Comparison of ENCODE assay signal across 12 mouse cellular contexts in genomic region chr19:7178841-7179452, GRCm38 (mm10). TPM values are rescaled to one million over a fixed set of nuclear protein-coding genes. Genes with fewer than 3 reads are reported as not detected.
A peak's percentile ranks its signal among the peaks of the same experiment; 100 is the strongest.
DNase-seq lines count a peak whose midpoint lies in the region; ATAC-seq and TF ChIP-seq lines count a peak whose summit lies in the region.
"Had no signal": no experiment of that assay in that cellular context is flagged by ENCODE, and none has a peak within 500 bp of the region (broad histone marks: within the 10 kb centered on the region; RNA-seq: fewer than 3 reads in every experiment).

No protein-coding gene starts in this region.

- H3K4me3 ChIP-seq in kidney, embryonic 14.5 days (ENCODE audit: low read length) = no peak overlapping the region
- no peak overlapping the region for H3K4me3 ChIP-seq in left cerebral cortex, adult 2 months
- H3K4me3 ChIP-seq: heart, embryonic 10.5 days had no signal

- no peaks in the 10 kb centered on the region for H3K36me3 ChIP-seq in kidney, embryonic 14.5 days (ENCODE audit: control insufficient read depth, insufficient read depth, low read length)
- H3K36me3 ChIP-seq: heart, embryonic 10.5 days had no signal

- H3K4me1 ChIP-seq in kidney, embryonic 14.5 days (ENCODE audit: control insufficient read depth, insufficient read depth, low read length) = peaks cover 27% of the 10 kb centered on the region

- no peak for TF ChIP-seq CTCF in left cerebral cortex, adult 2 months (IDR thresholded peaks at IDR 0.05)

- H3K9ac ChIP-seq in kidney, embryonic 14.5 days (ENCODE audit: low read depth, low read length) = no peak overlapping the region

- WGBS in kidney, embryonic 14.5 days = 32% methylated on average over 3 of the region's 3 CpGs

- no peak overlapping the region for H3K4me2 ChIP-seq in kidney, embryonic 14.5 days (replicated peaks; ENCODE audit: low read depth, low read length)

- peak; percentile 70 for DNase-seq in cerebellum, adult 11 months
- DNase-seq in cerebellum, postnatal 4 days (ENCODE audit: low spot score in 2 of 2) = no peak
- DNase-seq in urinary bladder, postnatal 14 days (ENCODE audit: low spot score) = peak; percentile 49
- DNase-seq in urinary bladder, postnatal 10 days (ENCODE audit: low spot score) = no peak
- DNase-seq in spleen, postnatal 10 days (ENCODE audit: low spot score in 2 of 2) = no peak
- no peak for DNase-seq in T-cell, adult 2 months (ENCODE audit: low spot score)
- no peak for DNase-seq in left cerebral cortex, adult 2 months (ENCODE audit: extremely low spot score in 1 of 2, low spot score in 2 of 2)
- DNase-seq: B cell, adult 2 months; midbrain, embryonic 14.5 days had no signal

- H3K27me3 ChIP-seq in kidney, embryonic 14.5 days (ENCODE audit: control insufficient read depth, insufficient read depth, low read length) = peaks cover 22% of the 10 kb centered on the region

- H3K9me3 ChIP-seq in kidney, embryonic 14.5 days (ENCODE audit: control insufficient read depth, low read length) = no peaks in the 10 kb centered on the region
- H3K9me3 ChIP-seq: heart, embryonic 10.5 days had no signal

- no peak for ATAC-seq in kidney, embryonic 14.5 days (ENCODE audit: low FRiP score, low TSS enrichment)
- ATAC-seq: hindbrain, postnatal 0 days had no signal

- intact Hi-C loops in left cerebral cortex, adult 2 months (cut with DNase I) = no loop called here

- 0 out of 2 replicates have a peak overlapping the region, but pooled peaks have one; percentile 17 for H3K27ac ChIP-seq in kidney, embryonic 14.5 days (ENCODE audit: low read depth, low read length)
- no peak overlapping the region for H3K27ac ChIP-seq in left cerebral cortex, adult 2 months
- H3K27ac ChIP-seq: hindbrain, postnatal 0 days had no signal

RNA-seq across cellular contexts. Expression of gene Otub1, which starts 27.2 kb away (rescaled TPM):
- polyA plus RNA-seq in kidney, embryonic 14.5 days (2014; fragmentation: Nextera tagmentation; extraction: Ambion mirVana) = 237 and 255 TPM in 2 replicates
- 100 to 1,000 TPM; 257 to 267 TPM for total RNA-seq in left cerebral cortex, adult 2 months (2021)

RNA-seq across cellular contexts. Expression of gene Cox8a, which starts 38.5 kb away (rescaled TPM):
- 1,171 and 1,487 TPM in 2 replicates for polyA plus RNA-seq in kidney, embryonic 14.5 days (2014; fragmentation: Nextera tagmentation; extraction: Ambion mirVana)
- 100 to 1,000 TPM; 934 to 941 TPM for total RNA-seq in left cerebral cortex, adult 2 months (2021)

Comparison
In these comparisons a context has a peak if more than half of its experiments do, and no peak if none do; other contexts are left out.
1. DNase-seq: peak in cerebellum, adult 11 months (single experiment) and urinary bladder, postnatal 14 days (single experiment); none in cerebellum, postnatal 4 days (0 of 2), urinary bladder, postnatal 10 days (single experiment), spleen, postnatal 10 days (0 of 2), T-cell, adult 2 months (single experiment) and left cerebral cortex, adult 2 months (0 of 2).